In the genomic region with DNA sequence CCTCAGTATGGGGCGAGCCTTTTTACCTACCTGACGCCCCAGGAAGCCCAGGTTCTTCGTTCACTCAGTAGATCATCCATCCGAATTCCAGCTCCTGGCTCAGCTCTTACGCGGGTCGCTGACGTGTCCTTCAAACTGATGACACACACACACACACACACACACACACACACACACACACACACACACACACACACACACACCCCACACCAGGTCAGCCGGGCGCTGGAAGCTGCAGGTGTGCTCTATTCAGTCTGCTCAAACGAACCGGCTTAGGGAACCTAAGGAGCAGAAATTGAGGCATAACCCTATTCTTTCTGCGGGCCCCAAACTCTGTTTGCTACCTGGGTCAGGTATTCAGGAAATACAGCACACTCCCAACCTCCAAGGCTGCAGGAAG, we compare ENCODE assay signal across 8 mouse cellular contexts. TPM values are rescaled to one million over a fixed set of nuclear protein-coding genes. Genes with fewer than 3 reads are reported as not detected.
A peak's percentile ranks its signal among the peaks of the same experiment; 100 is the strongest.
DNase-seq lines count a peak whose midpoint lies in the region; ATAC-seq and TF ChIP-seq lines count a peak whose summit lies in the region.

No protein-coding gene starts in this region.

- H3K4me3 ChIP-seq in layer of hippocampus, adult 2 months: peak overlapping the region; percentile 81
- peak overlapping the region; percentile 72 for H3K4me3 ChIP-seq in embryonic facial prominence, embryonic 13.5 days
- peak overlapping the region; percentile 72 for H3K4me3 ChIP-seq in intestine, embryonic 14.5 days (ENCODE audit: low read depth, low read length)
- H3K4me3 ChIP-seq in neural tube, embryonic 12.5 days: peak overlapping the region; percentile 80

- H3K9ac ChIP-seq in embryonic facial prominence, embryonic 13.5 days: peak overlapping the region; percentile 81
- H3K9ac ChIP-seq in intestine, embryonic 14.5 days (ENCODE audit: low read length): no peak overlapping the region
- H3K9ac ChIP-seq in neural tube, embryonic 12.5 days: peak overlapping the region; percentile 87; the same call in 1 of the 2 replicates

- peak overlapping the region; percentile 91; the same call in 1 of the 2 replicates for H3K27ac ChIP-seq in layer of hippocampus, adult 2 months
- no peak overlapping the region for H3K27ac ChIP-seq in embryonic facial prominence, embryonic 13.5 days
- H3K27ac ChIP-seq in intestine, embryonic 14.5 days (ENCODE audit: low read depth): no peak overlapping the region
- H3K27ac ChIP-seq in neural tube, embryonic 12.5 days: no peak overlapping the region

- no peak for ATAC-seq in embryonic facial prominence, embryonic 13.5 days (ENCODE audit: insufficient number of reproducible peaks, insufficient read depth, low FRiP score, low TSS enrichment, low read depth)
- ATAC-seq in intestine, embryonic 14.5 days (replicated peaks; ENCODE audit: low FRiP score, low TSS enrichment, low read depth): no peak
- ATAC-seq in neural tube, embryonic 12.5 days (ENCODE audit: low FRiP score, low read depth): no peak

- H3K4me2 ChIP-seq in embryonic facial prominence, embryonic 13.5 days: peak overlapping the region; percentile 94
- H3K4me2 ChIP-seq in intestine, embryonic 14.5 days (ENCODE audit: low read length): peak overlapping the region; percentile 82
- H3K4me2 ChIP-seq in neural tube, embryonic 12.5 days (replicated peaks): peak overlapping the region; percentile 74

- no peaks in the 10 kb centered on the region for H3K9me3 ChIP-seq in embryonic facial prominence, embryonic 13.5 days
- no peaks in the 10 kb centered on the region for H3K9me3 ChIP-seq in intestine, embryonic 14.5 days (ENCODE audit: control insufficient read depth, low read length)
- no peaks in the 10 kb centered on the region for H3K9me3 ChIP-seq in neural tube, embryonic 12.5 days

- 2% methylated on average over 12 of the region's 13 CpGs for WGBS in embryonic facial prominence, embryonic 13.5 days
- 4% methylated on average over 13 of the region's 13 CpGs for WGBS in intestine, embryonic 14.5 days
- WGBS in neural tube, embryonic 12.5 days: 4% methylated on average over 13 of the region's 13 CpGs

- DNase-seq in layer of hippocampus, adult 2 months (ENCODE audit: low spot score in 2 of 2): no peak
- no peak for DNase-seq in layer of hippocampus, adult 18-20 months (ENCODE audit: low spot score in 2 of 2)
- DNase-seq in intestine, embryonic 14.5 days (ENCODE audit: low spot score): no peak
- DNase-seq in left cerebral cortex, adult 11 months (ENCODE audit: low spot score): no peak
- no peak for DNase-seq in right cerebral cortex, postnatal 14 days
- no peak for DNase-seq in gastrocnemius, adult 8-10 months (ENCODE audit: low spot score in 2 of 2)

- H3K27me3 ChIP-seq in embryonic facial prominence, embryonic 13.5 days: peaks cover 32% of the 10 kb centered on the region
- H3K27me3 ChIP-seq in intestine, embryonic 14.5 days (replicated peaks; ENCODE audit: control insufficient read depth, insufficient read depth, low read length): no peaks in the 10 kb centered on the region
- H3K27me3 ChIP-seq in neural tube, embryonic 12.5 days (replicated peaks): no peaks in the 10 kb centered on the region

- peaks cover 18% of the 10 kb centered on the region for H3K4me1 ChIP-seq in embryonic facial prominence, embryonic 13.5 days
- no peaks in the 10 kb centered on the region; the same call in 1 of the 2 replicates for H3K4me1 ChIP-seq in intestine, embryonic 14.5 days (replicated peaks; ENCODE audit: control insufficient read depth, insufficient read depth, low read length)
- H3K4me1 ChIP-seq in neural tube, embryonic 12.5 days: peaks cover 19% of the 10 kb centered on the region

- no peak for TF ChIP-seq CTCF in layer of hippocampus, adult 2 months (conservative IDR thresholded peaks at IDR 0.05)

- H3K36me3 ChIP-seq in embryonic facial prominence, embryonic 13.5 days: no peaks in the 10 kb centered on the region
- H3K36me3 ChIP-seq in intestine, embryonic 14.5 days (ENCODE audit: control insufficient read depth, insufficient read depth, low read length): no peaks in the 10 kb centered on the region
- no peaks in the 10 kb centered on the region for H3K36me3 ChIP-seq in neural tube, embryonic 12.5 days

RNA-seq across cellular contexts. Expression of a gene that starts 0.3 kb away (rescaled TPM):
- 100 to 1,000 TPM in 1 of 2 experiments, 10 to 100 TPM in 1; 91.8 to 104 TPM for total RNA-seq in layer of hippocampus, adult 2 months (2021)
- 10 to 100 TPM; 91.9 to 92.3 TPM for total RNA-seq in layer of hippocampus, adult 18-20 months (2021)
- polyA plus RNA-seq in embryonic facial prominence, embryonic 13.5 days (2015; fragmentation: Nextera tagmentation; extraction: Ambion mirVana): 6.0 and 6.2 TPM in 2 replicates
- polyA plus RNA-seq in intestine, embryonic 14.5 days (2014; fragmentation: Nextera tagmentation; extraction: Ambion mirVana): 3.2 and 3.7 TPM in 2 replicates
- polyA plus RNA-seq in neural tube, embryonic 12.5 days (2016; fragmentation: Nextera tagmentation; extraction: Ambion mirVana): 31.2 and 34.7 TPM in 2 replicates
- total RNA-seq in gastrocnemius, adult 8-10 months (2022): 1 to 10 TPM; 2.0 to 5.9 (median 3.4) TPM

RNA-seq across cellular contexts. Expression of a gene that starts 43.3 kb away (rescaled TPM):
- 10 to 100 TPM; 80.0 to 82.8 TPM for total RNA-seq in layer of hippocampus, adult 2 months (2021)
- 10 to 100 TPM; 82.6 to 83.9 TPM for total RNA-seq in layer of hippocampus, adult 18-20 months (2021)
- polyA plus RNA-seq in embryonic facial prominence, embryonic 13.5 days (2015; fragmentation: Nextera tagmentation; extraction: Ambion mirVana): 8.8 and 10.6 TPM in 2 replicates
- polyA plus RNA-seq in intestine, embryonic 14.5 days (2014; fragmentation: Nextera tagmentation; extraction: Ambion mirVana): 7.9 and 9.7 TPM in 2 replicates
- 12.7 and 13.4 TPM in 2 replicates for polyA plus RNA-seq in neural tube, embryonic 12.5 days (2016; fragmentation: Nextera tagmentation; extraction: Ambion mirVana)
- 10 to 100 TPM; 30.6 to 46.6 (median 38.2) TPM for total RNA-seq in gastrocnemius, adult 8-10 months (2022)

Comparison
In these comparisons a context has a peak if more than half of its experiments do, and no peak if none do; other contexts are left out.
1. RNA of a gene that starts 0.3 kb away (total RNA-seq): 91.8 to 104 TPM in layer of hippocampus, adult 2 months and 91.9 to 92.3 TPM in layer of hippocampus, adult 18-20 months; 2.0 to 5.9 TPM in gastrocnemius, adult 8-10 months; every median in the first group is over 10 times any median in the second.
2. Peak in every context shown above with its lines, with median percentiles within 50 percentile points of each other: H3K4me3 ChIP-seq and H3K4me2 ChIP-seq.